Mouse (Mus musculus) megakaryocyte, adult 5-6 weeks (primary cell): ENCODE data around the gene Myo9a. TPM values are rescaled to one million over a fixed set of nuclear protein-coding genes. Genes with fewer than 3 reads are reported as not detected.

Experiments used
- ATAC-seq: 2 replicates; pipeline ENCODE4 v1.8.0; 2016; ENCODE audit warnings: mild to moderate bottlenecking, inconsistent platforms; ENCODE audit not compliant: poor library complexity, severe bottlenecking
- total RNA-seq, 2 experiments: library from RNA; stranded (forward) in 1 of 2; stranded (reverse) in 1 of 2; fragments of 153-499, 151-499 nt in 1 of 2; fragments of 221-1000, 200-1000 nt in 1 of 2; gene quantifications; 2 replicates each; pipeline versions ENCODE4 v1.2.3 to v1.2.4; 2015 to 2017

The Myo9a gene
- total RNA-seq (2015): 18.0 and 19.0 TPM in 2 replicates
- 32.4 and 38.7 TPM in 2 replicates for total RNA-seq (2017)

DNA sequence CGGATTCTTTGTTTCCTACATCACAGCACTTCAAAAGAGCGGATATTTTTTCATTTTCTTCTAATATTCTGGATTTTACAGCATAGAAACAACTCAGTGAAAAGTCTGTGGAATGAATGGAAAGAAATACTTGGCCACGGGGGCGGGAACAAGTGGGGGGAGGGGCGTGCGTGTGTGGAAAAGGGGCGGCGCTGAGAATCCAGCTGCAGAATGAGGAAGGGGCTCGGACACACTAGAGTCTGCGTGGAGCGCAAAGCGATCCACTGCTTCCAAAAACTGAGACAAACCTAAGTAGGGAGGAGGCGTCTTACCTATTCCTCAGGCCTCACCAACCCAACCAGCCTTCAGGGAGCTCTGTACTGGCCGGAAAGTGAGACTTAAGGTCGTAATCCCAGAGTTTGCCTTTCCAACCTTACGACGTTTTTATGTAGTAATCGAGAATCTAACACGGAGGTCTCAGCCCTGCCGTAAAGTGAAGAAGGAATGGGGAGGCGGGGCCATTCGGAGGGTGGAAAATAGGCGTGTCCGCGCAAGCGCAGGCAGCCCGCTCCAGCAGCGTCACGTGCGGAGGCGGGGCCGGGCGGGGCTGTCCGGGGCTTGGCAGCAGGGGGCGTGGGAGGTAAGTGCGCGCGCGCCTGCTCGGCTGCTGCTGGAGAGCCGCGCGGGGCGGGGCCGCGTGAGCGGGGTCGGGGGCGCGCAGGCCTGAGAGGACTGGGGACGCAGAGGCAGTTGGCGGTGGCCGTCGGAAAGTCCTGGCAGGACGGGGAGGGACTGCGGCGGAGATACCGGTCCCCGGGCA is at the start of gene Myo9a, which contains the start of gene Senp8:
Gene Myo9a (plus strand): TSS at position 630 of the 799 bp plus-strand sequence.
Gene Senp8 (minus strand): TSS at position 444 of the 799 bp plus-strand sequence.
- ATAC-seq: peak; percentile 77

- no peak for ATAC-seq
Measured at GRCm38 (mm10) chr9:59701094-59701493, 49.6 kb upstream of the Myo9a start.

- ATAC-seq: no peak
Measured at GRCm38 (mm10) chr9:59703099-59703498, 47.6 kb upstream of the Myo9a start.

- peak; percentile 60 for ATAC-seq
Measured at GRCm38 (mm10) chr9:59706850-59707825, 43.6 kb upstream of the Myo9a start.

- ATAC-seq: no peak
Measured at GRCm38 (mm10) chr9:59709225-59709624, 41.5 kb upstream of the Myo9a start.

DNA sequence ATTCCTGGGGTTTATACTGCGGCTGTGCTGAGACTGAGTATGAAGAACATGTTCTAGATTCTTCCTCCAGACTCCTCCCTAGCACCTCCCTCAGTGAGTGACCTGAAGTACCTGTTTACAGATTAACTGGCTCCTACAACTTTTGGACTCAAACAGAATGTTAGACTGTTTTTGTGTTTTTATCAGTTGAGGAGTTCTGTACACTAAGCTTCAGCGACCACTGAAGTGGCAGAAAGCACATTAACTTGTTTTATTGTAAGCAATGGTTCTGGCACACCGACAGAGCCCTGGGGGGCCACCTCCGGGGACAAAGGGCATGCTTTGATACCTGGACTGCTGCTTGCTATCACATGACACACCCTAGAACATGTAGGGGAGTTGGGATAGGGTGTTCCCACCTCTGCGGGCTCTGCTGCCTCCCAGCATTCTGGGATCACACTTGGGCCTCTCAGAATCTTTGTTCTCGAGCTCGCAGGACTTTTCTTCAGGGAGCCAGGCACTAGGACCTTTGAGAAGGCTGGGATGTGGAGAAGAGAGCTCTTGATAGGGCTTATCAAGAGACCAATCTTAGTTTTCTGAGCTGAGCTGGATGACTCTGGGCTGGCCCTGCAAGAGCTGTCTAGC is 34.3 kb upstream of the Myo9a start:
- no peak for ATAC-seq

- ATAC-seq: no peak
Measured at GRCm38 (mm10) chr9:59718237-59718636, 32.5 kb upstream of the Myo9a start.

DNA sequence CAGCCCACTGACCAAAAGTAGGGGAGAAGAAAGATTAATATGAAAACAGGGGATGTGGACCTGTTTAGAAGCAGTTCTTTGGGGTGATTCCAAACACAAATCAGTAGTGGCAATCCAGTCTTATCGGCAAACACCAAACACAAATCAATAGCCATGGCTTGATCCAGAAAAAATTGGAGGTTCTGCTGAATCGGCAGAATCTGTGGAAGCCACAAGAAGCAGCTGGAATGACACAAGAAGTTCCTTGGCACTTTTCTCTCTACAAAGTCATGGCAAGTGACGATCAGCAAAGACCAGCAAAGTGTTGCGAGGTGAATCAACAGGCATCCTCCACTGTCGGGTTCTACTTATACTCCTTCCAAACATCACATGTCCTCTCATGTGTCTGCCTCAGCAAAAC is 29.6 kb upstream of the Myo9a start:
- ATAC-seq: no peak

- peak; percentile 83 for ATAC-seq
Measured at GRCm38 (mm10) chr9:59723096-59723657, 27.5 kb upstream of the Myo9a start.

DNA sequence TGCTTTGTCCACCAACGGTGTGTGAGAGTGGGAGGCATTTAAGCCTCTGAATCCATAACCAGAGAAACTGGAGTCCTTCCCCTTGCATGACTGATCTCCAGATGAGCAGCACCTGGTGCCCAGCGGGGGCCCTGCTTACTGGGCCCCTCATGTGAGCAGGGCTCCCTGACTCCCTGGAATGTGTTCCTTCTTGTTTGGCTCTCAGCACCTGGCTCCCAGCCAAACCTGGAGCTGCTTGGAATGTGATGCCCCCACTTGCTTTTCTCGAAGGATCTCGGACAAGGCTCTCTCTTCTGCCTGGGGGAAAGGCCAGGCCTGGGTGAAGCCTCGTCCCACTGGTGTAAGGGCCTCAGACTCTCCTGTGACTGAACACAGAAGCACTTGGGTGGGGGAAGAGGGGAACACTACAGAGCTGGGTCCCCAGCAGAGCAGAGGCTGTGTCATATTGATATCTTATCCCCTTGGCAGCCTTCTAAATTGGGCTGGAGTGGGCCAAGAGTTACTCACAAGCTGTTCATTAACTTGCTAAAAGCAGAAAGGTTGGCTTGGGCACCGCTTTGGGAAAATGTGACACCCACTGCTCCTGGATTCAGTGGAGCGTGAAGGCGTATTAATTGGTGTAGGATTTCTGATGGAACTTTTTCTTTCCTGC is 26.8 kb upstream of the Myo9a start:
- ATAC-seq: no peak

DNA sequence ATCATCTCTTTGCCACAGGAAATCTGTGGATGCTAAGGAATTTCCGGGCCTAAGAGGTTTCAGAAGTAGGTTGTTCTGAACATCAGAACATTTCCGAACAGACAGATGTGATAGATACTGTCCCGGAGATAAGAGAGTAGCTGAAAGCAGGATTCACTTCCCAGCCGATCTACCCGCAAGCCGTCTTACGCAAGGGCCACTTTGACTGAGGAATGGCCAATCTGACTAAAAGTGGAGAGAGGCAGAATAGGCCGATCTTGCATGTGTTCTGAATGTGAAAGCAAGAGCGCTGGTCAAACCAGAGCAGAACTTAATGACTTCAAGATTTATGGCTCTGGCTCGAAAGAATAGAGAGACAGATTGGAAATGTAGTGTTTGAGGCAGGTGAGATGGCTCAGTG is 25.2 kb upstream of the Myo9a start:
- no peak for ATAC-seq

DNA sequence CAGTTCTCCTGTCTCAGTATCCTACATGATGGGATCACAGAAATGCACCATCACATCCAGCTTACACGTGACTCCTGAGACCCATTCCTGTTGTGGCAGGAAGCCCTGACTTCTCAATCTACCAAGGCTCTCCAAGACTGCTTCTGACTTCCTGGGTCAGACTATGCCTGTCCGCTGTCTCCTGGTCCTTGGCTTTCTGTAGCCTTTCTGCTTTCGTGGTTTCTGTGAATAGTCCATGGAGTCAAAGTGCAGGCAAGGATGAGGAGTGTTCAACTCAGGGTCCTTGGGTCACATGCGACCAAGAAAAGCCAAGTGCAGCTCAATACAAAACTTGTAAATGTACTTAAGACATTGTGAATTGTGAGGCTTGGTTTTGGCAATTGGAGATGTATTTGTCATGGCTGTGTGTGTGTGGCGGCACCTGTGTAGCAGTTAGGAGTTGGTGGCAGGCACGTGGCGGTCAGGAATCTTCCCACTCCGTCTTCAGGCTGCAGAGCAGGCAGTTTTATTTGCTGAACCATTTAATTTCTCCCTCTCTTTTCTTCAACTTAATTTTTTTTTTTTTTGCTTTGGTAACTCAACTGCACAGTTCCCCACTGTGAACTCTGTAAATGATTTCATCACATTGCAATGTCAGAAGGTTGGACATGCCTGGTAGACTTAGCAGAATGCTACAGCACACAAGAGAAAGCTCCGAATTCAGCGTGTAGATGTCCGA is 23.0 kb upstream of the Myo9a start:
- no peak for ATAC-seq

DNA sequence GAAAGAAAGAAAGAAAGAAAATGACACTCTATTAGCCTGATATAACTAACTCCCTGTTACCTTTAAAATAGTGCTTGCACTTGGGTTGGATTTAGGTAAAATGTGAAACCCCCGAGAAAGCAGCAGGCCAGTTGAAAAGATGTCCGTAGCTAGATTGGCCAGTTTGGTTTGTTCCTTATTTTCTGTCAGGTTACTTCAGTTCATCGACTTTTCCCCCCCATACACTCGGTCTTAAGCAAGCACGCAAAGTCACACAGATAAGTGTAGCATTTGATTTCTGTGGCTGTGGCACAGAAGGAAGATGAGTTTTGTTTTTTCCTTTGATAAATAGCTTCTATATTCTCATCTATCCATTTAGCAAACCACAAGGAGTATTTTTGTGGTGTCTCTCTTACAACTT is 19.6 kb upstream of the Myo9a start:
- no peak for ATAC-seq

GRCm38 (mm10) chr9:59733075-59733474 is 17.6 kb upstream of the Myo9a start:
- no peak for ATAC-seq

DNA sequence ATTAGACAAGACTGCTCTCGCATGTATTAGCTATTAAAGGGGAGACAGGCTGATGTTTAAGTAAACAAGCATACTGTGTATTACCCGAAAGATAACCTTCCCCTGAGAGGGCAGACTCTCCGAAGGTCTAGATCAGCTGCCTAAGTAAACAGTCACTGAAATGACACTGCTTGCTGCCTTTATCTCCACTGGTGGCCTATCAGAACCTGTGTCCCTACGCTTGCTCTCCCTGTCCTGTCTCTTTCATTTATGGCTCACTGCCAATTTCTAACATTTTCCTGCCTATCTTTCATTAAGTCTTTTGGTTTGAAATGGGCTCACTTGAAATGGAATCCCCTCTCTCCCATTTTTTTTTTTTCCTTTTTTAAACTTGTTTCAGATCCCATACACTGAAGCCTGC is 15.3 kb upstream of the Myo9a start:
- no peak for ATAC-seq

- no peak for ATAC-seq
Measured at GRCm38 (mm10) chr9:59740593-59740992, 10.1 kb upstream of the Myo9a start.

- ATAC-seq: no peak
Measured at GRCm38 (mm10) chr9:59743903-59744302, 6.8 kb upstream of the Myo9a start.

GRCm38 (mm10) chr9:59748387-59748786 is 2.3 kb upstream of the Myo9a start:
- ATAC-seq: no peak

DNA sequence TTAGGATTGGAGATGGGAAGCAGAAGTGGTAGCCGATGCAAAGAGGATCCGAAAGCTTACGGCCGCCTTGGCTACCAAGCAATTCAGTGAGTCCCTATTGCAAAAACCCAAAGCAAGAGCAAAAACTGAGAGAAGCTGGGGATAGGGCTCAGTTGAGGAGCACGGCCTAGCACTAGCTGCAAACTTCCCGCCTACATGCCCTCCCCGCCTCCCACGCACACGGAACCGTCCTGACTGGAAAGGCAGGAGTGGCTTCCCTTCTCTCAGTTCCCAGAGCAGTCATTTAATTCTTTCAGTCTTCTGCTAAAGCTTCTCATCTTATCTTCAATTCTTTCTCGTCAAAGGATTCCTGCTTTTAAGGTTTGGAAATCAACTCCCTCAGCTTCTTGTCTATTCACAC is 1.7 kb upstream of the Myo9a start:
- peak; percentile 20; the same call in 1 of the 2 replicates for ATAC-seq
